Mouse (Mus musculus): ENCODE data around the gene Vmn1r194. TPM values are rescaled to one million over a fixed set of nuclear protein-coding genes. Genes with fewer than 3 reads are reported as not detected.
"Not testable (repeated sequence)": the region's sequence is repeated elsewhere in the genome, so short reads cannot be mapped to it uniquely, and the experiment has no call there.

Vmn1r194 gene
- polyA plus RNA-seq (2014; fragmentation: Nextera tagmentation; extraction: Ambion mirVana), result not detected in 2 replicates

DNA sequence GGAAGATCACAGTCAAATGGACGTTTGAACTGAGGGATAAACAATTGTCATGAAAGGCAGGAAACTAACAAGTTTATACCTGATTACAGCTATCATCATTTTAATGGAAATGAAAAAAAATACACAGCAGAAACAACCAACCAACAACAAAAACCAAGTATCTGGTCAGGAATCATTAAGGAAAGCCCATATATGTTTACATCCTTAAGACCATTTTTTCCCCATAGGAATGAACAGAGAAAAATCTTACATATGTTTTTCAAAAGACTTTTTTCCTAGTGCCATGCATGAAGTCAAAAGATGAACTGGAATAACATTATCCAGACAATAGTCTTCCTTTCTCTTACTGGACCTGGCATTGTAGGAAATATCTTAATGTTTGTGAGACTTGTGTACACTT, at the start of gene Vmn1r194:
Gene Vmn1r194, plus strand, starts transcription at position 301 of the 400 bp plus-strand sequence.
- WGBS, result 51% methylated on average over 1 of the region's 1 CpGs

DNA sequence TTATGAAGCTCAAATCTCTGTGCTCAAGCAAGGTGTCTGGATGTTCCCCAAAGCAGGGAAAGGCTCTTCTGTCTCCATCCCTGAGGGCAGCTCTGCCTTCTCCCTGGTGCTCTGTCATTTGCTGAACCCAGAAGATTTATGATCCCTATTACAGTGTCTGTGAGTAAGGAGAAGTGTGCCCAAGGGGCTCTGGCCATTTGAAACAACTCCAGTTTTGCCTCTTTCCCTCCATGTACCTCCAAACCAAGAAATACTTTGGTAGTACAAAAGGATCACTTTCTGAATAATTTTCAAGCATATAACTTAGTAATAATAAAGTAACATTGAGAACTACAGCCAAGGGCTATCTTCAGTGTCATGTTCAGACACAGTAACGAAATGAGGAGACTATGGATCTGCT, 21.0 kb upstream of the Vmn1r194 start, which contains the start of gene Vmn1r193:
Gene Vmn1r193, minus strand, starts transcription at position 101 of the 400 bp plus-strand sequence.
- H3K4me3 ChIP-seq (ENCODE audit: low read length); H3K9me3 ChIP-seq (ENCODE audit: control insufficient read depth, low read length); H3K4me1 ChIP-seq (ENCODE audit: control insufficient read depth, insufficient read depth, low read length); H3K27me3 ChIP-seq (ENCODE audit: control insufficient read depth, insufficient read depth, low read length); H3K9ac ChIP-seq (ENCODE audit: low read depth, low read length); ATAC-seq (ENCODE audit: low FRiP score, low TSS enrichment); H3K36me3 ChIP-seq (ENCODE audit: control insufficient read depth, insufficient read depth, low read length); H3K4me2 ChIP-seq (replicated peaks; ENCODE audit: low read depth, low read length); H3K27ac ChIP-seq (ENCODE audit: low read depth, low read length): not testable (repeated sequence)
- WGBS, result 78% methylated on average over 1 of the region's 1 CpGs

More for the DNA sequence above, at the start of gene Vmn1r194:
- Histone ChIP-seq H3K36me3 (ENCODE audit: control insufficient read depth, insufficient read depth, low read length) (no peaks in the 10 kb centered on the region), H3K9ac (ENCODE audit: low read depth, low read length) (no peak within 1 kb of the TSS), H3K27ac (ENCODE audit: low read depth, low read length) (no peak within 1 kb of the TSS), H3K27me3 (ENCODE audit: control insufficient read depth, insufficient read depth, low read length) (no peaks in the 10 kb centered on the region), H3K4me1 (ENCODE audit: control insufficient read depth, insufficient read depth, low read length) (no peaks in the 10 kb centered on the region), H3K4me2 (replicated peaks; ENCODE audit: low read depth, low read length) (no peak within 1 kb of the TSS), H3K9me3 (ENCODE audit: control insufficient read depth, low read length) (no peaks in the 10 kb centered on the region), H3K4me3 (ENCODE audit: low read length) (no peak within 1 kb of the TSS)
- ATAC-seq (ENCODE audit: low FRiP score, low TSS enrichment), result no peak

DNA sequence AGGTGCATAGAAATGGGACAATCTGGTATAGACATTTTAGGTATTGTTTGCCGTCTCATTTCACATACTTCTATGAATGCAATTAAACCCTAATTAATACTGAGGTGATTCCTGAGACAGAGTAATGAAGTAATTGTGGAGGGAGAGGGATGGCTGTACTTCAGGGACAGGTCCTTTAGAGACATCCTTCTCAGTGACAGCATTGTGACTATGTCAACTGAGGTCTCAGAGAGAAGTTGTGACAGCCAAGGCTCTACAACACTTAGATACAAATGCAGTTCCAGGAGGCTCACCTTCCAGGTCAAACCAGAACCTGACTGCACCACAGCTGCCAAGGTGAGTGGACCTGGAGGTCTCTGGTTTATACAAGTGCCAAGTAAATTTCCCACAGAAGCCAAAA, 26.2 kb downstream of the Vmn1r194 start, which contains the start of gene Vmn1r195:
Gene Vmn1r195, plus strand, starts transcription at position 301 of the 400 bp plus-strand sequence.
- not testable (repeated sequence) for H3K4me3 ChIP-seq (ENCODE audit: low read length); ATAC-seq (ENCODE audit: low FRiP score, low TSS enrichment); H3K4me2 ChIP-seq (replicated peaks; ENCODE audit: low read depth, low read length); H3K4me1 ChIP-seq (ENCODE audit: control insufficient read depth, insufficient read depth, low read length); H3K9ac ChIP-seq (ENCODE audit: low read depth, low read length); H3K9me3 ChIP-seq (ENCODE audit: control insufficient read depth, low read length); H3K27me3 ChIP-seq (ENCODE audit: control insufficient read depth, insufficient read depth, low read length); H3K36me3 ChIP-seq (ENCODE audit: control insufficient read depth, insufficient read depth, low read length); H3K27ac ChIP-seq (ENCODE audit: low read depth, low read length)
- WGBS, result 100% methylated on average over 1 of the region's 1 CpGs

DNA sequence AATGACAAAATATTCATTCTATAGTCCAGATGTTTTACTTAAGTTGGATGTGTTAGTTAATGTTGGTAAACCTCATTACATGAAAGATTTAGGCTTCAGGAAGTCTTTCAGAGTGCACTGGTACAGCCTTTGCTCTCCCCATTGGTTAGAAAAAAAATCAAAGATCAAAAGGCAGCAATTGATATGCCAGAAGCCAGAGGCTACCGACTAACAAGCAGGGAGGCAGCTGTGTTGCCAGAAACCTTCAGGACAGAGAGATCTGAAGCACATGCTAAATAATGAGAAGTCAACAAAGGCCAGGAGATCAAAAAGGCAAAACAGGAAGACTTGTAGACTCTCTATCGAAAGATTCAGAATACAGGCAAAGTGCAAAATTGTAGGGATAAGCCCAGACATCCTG, 27.7 kb downstream of the Vmn1r194 start:
- no peaks in the 10 kb centered on the region for H3K4me1 ChIP-seq (ENCODE audit: control insufficient read depth, insufficient read depth, low read length)
- no peak overlapping the region for H3K4me3 ChIP-seq (ENCODE audit: low read length)
- no peak overlapping the region for H3K9ac ChIP-seq (ENCODE audit: low read depth, low read length)
- H3K36me3 ChIP-seq (ENCODE audit: control insufficient read depth, insufficient read depth, low read length), result no peaks in the 10 kb centered on the region
- no peak overlapping the region for H3K4me2 ChIP-seq (replicated peaks; ENCODE audit: low read depth, low read length)
- H3K27me3 ChIP-seq (ENCODE audit: control insufficient read depth, insufficient read depth, low read length), result no peaks in the 10 kb centered on the region
- no peak overlapping the region for H3K27ac ChIP-seq (ENCODE audit: low read depth, low read length)
- H3K9me3 ChIP-seq (ENCODE audit: control insufficient read depth, low read length), result no peaks in the 10 kb centered on the region
- WGBS, result 34% methylated on average over 2 of the region's 2 CpGs
- no peak for ATAC-seq (ENCODE audit: low FRiP score, low TSS enrichment)

DNA sequence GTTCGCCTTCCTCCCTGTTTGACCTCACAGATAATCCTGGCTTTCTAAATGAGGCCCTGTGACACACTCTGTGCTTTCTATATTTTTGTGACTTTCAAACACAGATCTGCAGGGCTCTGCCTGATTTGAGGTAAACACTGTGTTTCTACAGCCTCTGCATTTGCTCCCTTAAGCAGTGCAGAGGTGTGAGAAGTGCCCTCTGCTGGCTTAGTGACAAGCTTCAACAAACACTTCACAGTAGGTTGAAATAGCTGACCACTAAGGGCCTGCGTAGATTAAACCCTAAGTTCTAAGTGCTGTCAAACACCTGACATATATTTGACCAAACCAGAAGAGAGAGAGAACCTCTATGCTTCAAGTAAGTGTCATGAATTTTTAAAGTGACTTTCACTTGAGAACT, 40.6 kb downstream of the Vmn1r194 start:
- Histone ChIP-seq H3K4me3 (ENCODE audit: low read length) (no peak overlapping the region), H3K27ac (ENCODE audit: low read depth, low read length) (no peak overlapping the region), H3K27me3 (ENCODE audit: control insufficient read depth, insufficient read depth, low read length) (no peaks in the 10 kb centered on the region), H3K9ac (ENCODE audit: low read depth, low read length) (no peak overlapping the region), H3K4me1 (ENCODE audit: control insufficient read depth, insufficient read depth, low read length) (no peaks in the 10 kb centered on the region), H3K4me2 (replicated peaks; ENCODE audit: low read depth, low read length) (no peak overlapping the region), H3K36me3 (ENCODE audit: control insufficient read depth, insufficient read depth, low read length) (no peaks in the 10 kb centered on the region), H3K9me3 (ENCODE audit: control insufficient read depth, low read length) (no peaks in the 10 kb centered on the region)
- WGBS, result 63% methylated on average over 2 of the region's 2 CpGs
- ATAC-seq (ENCODE audit: low FRiP score, low TSS enrichment), result no peak

DNA sequence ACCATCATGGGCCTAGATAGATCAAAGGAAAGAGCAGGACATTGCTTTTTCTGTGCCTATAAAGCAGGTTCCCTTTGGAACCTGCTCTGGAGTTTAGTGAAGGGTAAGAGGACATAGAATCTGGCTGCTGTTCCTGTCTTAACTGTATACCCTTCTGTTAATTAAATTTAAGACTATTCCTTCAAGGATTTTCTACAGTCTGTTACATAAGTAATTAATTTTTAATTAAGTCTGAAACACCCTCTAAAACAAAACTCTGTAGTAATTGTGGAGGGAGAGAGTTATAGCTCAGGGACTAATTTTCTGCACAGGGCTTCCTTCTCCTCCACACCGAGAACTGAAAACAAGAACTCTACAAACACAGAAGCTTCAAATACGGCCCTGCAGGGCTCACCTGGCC, 45.6 kb downstream of the Vmn1r194 start, which contains the start of gene Vmn1r196:
Gene Vmn1r196, plus strand, starts transcription at position 301 of the 400 bp plus-strand sequence.
- Histone ChIP-seq H3K4me1 (ENCODE audit: control insufficient read depth, insufficient read depth, low read length) (no peaks in the 10 kb centered on the region), H3K9ac (ENCODE audit: low read depth, low read length) (no peak within 1 kb of the TSS), H3K9me3 (ENCODE audit: control insufficient read depth, low read length) (no peaks in the 10 kb centered on the region), H3K27me3 (ENCODE audit: control insufficient read depth, insufficient read depth, low read length) (no peaks in the 10 kb centered on the region), H3K4me2 (replicated peaks; ENCODE audit: low read depth, low read length) (no peak within 1 kb of the TSS), H3K27ac (ENCODE audit: low read depth, low read length) (no peak within 1 kb of the TSS), H3K36me3 (ENCODE audit: control insufficient read depth, insufficient read depth, low read length) (no peaks in the 10 kb centered on the region), H3K4me3 (ENCODE audit: low read length) (no peak within 1 kb of the TSS)
- 79% methylated on average over 2 of the region's 2 CpGs for WGBS
- ATAC-seq (ENCODE audit: low FRiP score, low TSS enrichment), result no peak

Small RNA genes within 50 kb of the gene (microRNA-seq; reads per million reads assigned to microRNA genes)
- gene Gm23282 (not detected), gene Gm25084 (not detected)

Other genes starting within 250 kb of the Vmn1r194 start
- not detected in 2 replicates for gene Prss16, start 234.5 kb upstream of the Vmn1r194 start, polyA plus RNA-seq (2014; fragmentation: Nextera tagmentation; extraction: Ambion mirVana)
- gene Hist1h2ah, start 208.6 kb upstream of the Vmn1r194 start, polyA plus RNA-seq (2014; fragmentation: Nextera tagmentation; extraction: Ambion mirVana), result 8.6 and 14.9 TPM in 2 replicates
- gene Hist1h2bk, start 208.3 kb upstream of the Vmn1r194 start, polyA plus RNA-seq (2014; fragmentation: Nextera tagmentation; extraction: Ambion mirVana), result 14.1 and 26.0 TPM in 2 replicates
- 33.2 and 38.0 TPM in 2 replicates for gene Hist1h4i, start 202.9 kb upstream of the Vmn1r194 start, polyA plus RNA-seq (2014; fragmentation: Nextera tagmentation; extraction: Ambion mirVana)
- gene Hist1h2ag, start 201.3 kb upstream of the Vmn1r194 start, polyA plus RNA-seq (2014; fragmentation: Nextera tagmentation; extraction: Ambion mirVana), result 81.2 and 125 TPM in 2 replicates
- gene Hist1h2bj, start 201.0 kb upstream of the Vmn1r194 start, polyA plus RNA-seq (2014; fragmentation: Nextera tagmentation; extraction: Ambion mirVana), result 18.7 and 33.9 TPM in 2 replicates
- gene Vmn1r188, start 159.8 kb upstream of the Vmn1r194 start, polyA plus RNA-seq (2014; fragmentation: Nextera tagmentation; extraction: Ambion mirVana), result not detected in 2 replicates
- not detected in 2 replicates for gene Vmn1r189, start 138.4 kb upstream of the Vmn1r194 start, polyA plus RNA-seq (2014; fragmentation: Nextera tagmentation; extraction: Ambion mirVana)
- gene Vmn1r191, start 60.2 kb upstream of the Vmn1r194 start, polyA plus RNA-seq (2014; fragmentation: Nextera tagmentation; extraction: Ambion mirVana), result not detected in 2 replicates
- gene Vmn1r192, start 53.1 kb upstream of the Vmn1r194 start, polyA plus RNA-seq (2014; fragmentation: Nextera tagmentation; extraction: Ambion mirVana), result not detected in 2 replicates
- gene Vmn1r193, start 21.1 kb upstream of the Vmn1r194 start, polyA plus RNA-seq (2014; fragmentation: Nextera tagmentation; extraction: Ambion mirVana), result not detected in 2 replicates
- not detected in 2 replicates for gene Vmn1r195, start 26.3 kb downstream of the Vmn1r194 start, polyA plus RNA-seq (2014; fragmentation: Nextera tagmentation; extraction: Ambion mirVana)
- gene Vmn1r196, start 45.7 kb downstream of the Vmn1r194 start, polyA plus RNA-seq (2014; fragmentation: Nextera tagmentation; extraction: Ambion mirVana), result not detected in 2 replicates
- gene Vmn1r197, start 80.4 kb downstream of the Vmn1r194 start, polyA plus RNA-seq (2014; fragmentation: Nextera tagmentation; extraction: Ambion mirVana), result not detected in 2 replicates
- gene Vmn1r198, start 106.1 kb downstream of the Vmn1r194 start, polyA plus RNA-seq (2014; fragmentation: Nextera tagmentation; extraction: Ambion mirVana), result not detected in 2 replicates
- gene Vmn1r199, start 135.6 kb downstream of the Vmn1r194 start, polyA plus RNA-seq (2014; fragmentation: Nextera tagmentation; extraction: Ambion mirVana), result not detected in 2 replicates
- not detected in 2 replicates for gene Vmn1r200, start 146.2 kb downstream of the Vmn1r194 start, polyA plus RNA-seq (2014; fragmentation: Nextera tagmentation; extraction: Ambion mirVana)
- gene Vmn1r201, start 227.7 kb downstream of the Vmn1r194 start, polyA plus RNA-seq (2014; fragmentation: Nextera tagmentation; extraction: Ambion mirVana), result not detected in 2 replicates

Measured in kidney, embryonic 14.5 days (tissue).